Mouse (Mus musculus): ENCODE data around the gene Eef2k. TPM values are rescaled to one million over a fixed set of nuclear protein-coding genes. Genes with fewer than 3 reads are reported as not detected.

The Eef2k gene
- polyA plus RNA-seq, 1 experiment, result 9.3 TPM

- no peaks in the 10 kb centered on the region for H3K27me3 ChIP-seq (ENCODE audit: control insufficient read depth, insufficient read depth, low read length, poor library complexity, severe bottlenecking)
- no peaks in the 10 kb centered on the region for H3K36me3 ChIP-seq (ENCODE audit: control insufficient read depth, insufficient read depth, low read length, poor library complexity, severe bottlenecking)
Observed at GRCm38 (mm10) chr7:120881451-120881850, 38.8 kb downstream of the Eef2k start.

GRCm38 (mm10) chr7:120882674-120883073, 40.0 kb downstream of the Eef2k start:
- no peaks in the 10 kb centered on the region for H3K9me3 ChIP-seq (replicated peaks; ENCODE audit: control insufficient read depth, insufficient read depth, low read length, poor library complexity, severe bottlenecking)
- TF ChIP-seq EP300 (IDR thresholded peaks at IDR 0.05; ENCODE audit: insufficient read depth, low read depth, low read length), result no peak
- no peak for TF ChIP-seq POLR2A (IDR thresholded peaks at IDR 0.05; ENCODE audit: insufficient read depth, low read length)
- no peak for TF ChIP-seq CTCF (IDR thresholded peaks at IDR 0.05; ENCODE audit: low read depth, low read length)
- no peaks in the 10 kb centered on the region for H3K4me1 ChIP-seq (ENCODE audit: control insufficient read depth, insufficient read depth, low read length)
- H3K4me3 ChIP-seq (ENCODE audit: low read depth, low read length), result no peak overlapping the region
- no peak overlapping the region for H3K9ac ChIP-seq (ENCODE audit: low read depth, poor library complexity, severe bottlenecking)
- no peaks in the 10 kb centered on the region for H3K27me3 ChIP-seq (ENCODE audit: control insufficient read depth, insufficient read depth, low read length, poor library complexity, severe bottlenecking)
- H3K36me3 ChIP-seq (ENCODE audit: control insufficient read depth, insufficient read depth, low read length, poor library complexity, severe bottlenecking), result no peaks in the 10 kb centered on the region
- no peak overlapping the region for H3K27ac ChIP-seq (ENCODE audit: insufficient read depth, low read length)

More at GRCm38 (mm10) chr7:120881451-120881850, 38.8 kb downstream of the Eef2k start:
- Histone ChIP-seq H3K4me1 (ENCODE audit: control insufficient read depth, insufficient read depth, low read length) (no peaks in the 10 kb centered on the region), H3K4me3 (ENCODE audit: low read depth, low read length) (no peak overlapping the region), H3K9me3 (replicated peaks; ENCODE audit: control insufficient read depth, insufficient read depth, low read length, poor library complexity, severe bottlenecking) (no peaks in the 10 kb centered on the region), H3K9ac (ENCODE audit: low read depth, poor library complexity, severe bottlenecking) (no peak overlapping the region), H3K27ac (ENCODE audit: insufficient read depth, low read length) (no peak overlapping the region)
- TF ChIP-seq POLR2A (IDR thresholded peaks at IDR 0.05; ENCODE audit: insufficient read depth, low read length), result no peak
- no peak for TF ChIP-seq CTCF (IDR thresholded peaks at IDR 0.05; ENCODE audit: low read depth, low read length)
- TF ChIP-seq EP300 (IDR thresholded peaks at IDR 0.05; ENCODE audit: insufficient read depth, low read depth, low read length), result no peak

DNA sequence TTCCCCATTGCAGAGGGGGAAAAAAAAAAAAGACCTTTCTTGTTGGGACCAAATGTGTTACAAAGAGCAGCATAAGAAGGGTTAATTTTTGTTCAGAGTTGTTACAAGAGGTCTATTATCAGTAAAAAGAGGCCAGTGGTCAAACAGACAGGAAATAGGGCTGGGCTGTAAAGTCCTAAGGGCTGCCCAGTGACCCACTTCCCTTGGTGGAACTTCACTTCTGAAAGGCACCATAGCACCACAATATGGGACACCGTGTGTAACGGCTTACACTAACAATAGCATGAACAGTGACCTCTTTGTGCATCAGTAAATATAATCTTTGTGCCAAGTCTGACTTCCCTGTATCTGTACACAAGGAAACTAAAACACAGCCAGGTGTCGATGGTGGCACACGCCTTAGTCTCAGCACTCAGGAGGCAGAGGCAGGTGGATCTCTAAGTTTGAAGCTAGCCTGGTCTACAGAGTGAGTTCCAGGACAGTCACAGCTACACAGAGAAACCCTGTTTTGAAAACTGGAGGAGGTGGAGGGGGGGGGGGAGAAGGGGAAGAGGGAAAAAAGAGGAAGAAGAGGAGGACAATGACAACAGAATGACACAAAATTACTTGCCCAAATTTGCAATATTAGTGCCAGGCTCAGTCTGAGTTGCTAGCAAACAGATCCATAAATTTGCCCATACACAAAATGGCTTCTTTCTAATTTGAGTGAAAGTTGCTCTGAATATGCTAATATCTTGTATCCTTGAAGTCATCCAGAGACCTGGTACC, 41.1 kb downstream of the Eef2k start:
- TF ChIP-seq EP300 (IDR thresholded peaks at IDR 0.05; ENCODE audit: insufficient read depth, low read depth, low read length), result no peak
- no peaks in the 10 kb centered on the region for H3K36me3 ChIP-seq (ENCODE audit: control insufficient read depth, insufficient read depth, low read length, poor library complexity, severe bottlenecking)
- H3K4me1 ChIP-seq (ENCODE audit: control insufficient read depth, insufficient read depth, low read length), result no peaks in the 10 kb centered on the region

GRCm38 (mm10) chr7:120884746-120885145, 42.1 kb downstream of the Eef2k start:
- Histone ChIP-seq H3K4me3 (ENCODE audit: low read depth, low read length) (no peak overlapping the region), H3K9me3 (replicated peaks; ENCODE audit: control insufficient read depth, insufficient read depth, low read length, poor library complexity, severe bottlenecking) (no peaks in the 10 kb centered on the region), H3K36me3 (ENCODE audit: control insufficient read depth, insufficient read depth, low read length, poor library complexity, severe bottlenecking) (no peaks in the 10 kb centered on the region), H3K9ac (ENCODE audit: low read depth, poor library complexity, severe bottlenecking) (no peak overlapping the region), H3K27me3 (ENCODE audit: control insufficient read depth, insufficient read depth, low read length, poor library complexity, severe bottlenecking) (no peaks in the 10 kb centered on the region), H3K4me1 (ENCODE audit: control insufficient read depth, insufficient read depth, low read length) (no peaks in the 10 kb centered on the region), H3K27ac (ENCODE audit: insufficient read depth, low read length) (no peak overlapping the region)
- no peak for TF ChIP-seq EP300 (IDR thresholded peaks at IDR 0.05; ENCODE audit: insufficient read depth, low read depth, low read length)

More for the DNA sequence above, 41.1 kb downstream of the Eef2k start:
- no peaks in the 10 kb centered on the region for H3K9me3 ChIP-seq (replicated peaks; ENCODE audit: control insufficient read depth, insufficient read depth, low read length, poor library complexity, severe bottlenecking)
- no peak overlapping the region for H3K4me3 ChIP-seq (ENCODE audit: low read depth, low read length)
- no peak overlapping the region for H3K9ac ChIP-seq (ENCODE audit: low read depth, poor library complexity, severe bottlenecking)
- H3K27me3 ChIP-seq (ENCODE audit: control insufficient read depth, insufficient read depth, low read length, poor library complexity, severe bottlenecking), result no peaks in the 10 kb centered on the region
- no peak overlapping the region for H3K27ac ChIP-seq (ENCODE audit: insufficient read depth, low read length)

- TF ChIP-seq CTCF (IDR thresholded peaks at IDR 0.05; ENCODE audit: low read depth, low read length) (no peak), POLR2A (IDR thresholded peaks at IDR 0.05; ENCODE audit: insufficient read depth, low read length) (no peak), EP300 (IDR thresholded peaks at IDR 0.05; ENCODE audit: insufficient read depth, low read depth, low read length) (no peak)
- Histone ChIP-seq H3K27me3 (ENCODE audit: control insufficient read depth, insufficient read depth, low read length, poor library complexity, severe bottlenecking) (no peaks in the 10 kb centered on the region), H3K27ac (ENCODE audit: insufficient read depth, low read length) (no peak overlapping the region), H3K9me3 (replicated peaks; ENCODE audit: control insufficient read depth, insufficient read depth, low read length, poor library complexity, severe bottlenecking) (no peaks in the 10 kb centered on the region), H3K9ac (ENCODE audit: low read depth, poor library complexity, severe bottlenecking) (no peak overlapping the region), H3K4me3 (ENCODE audit: low read depth, low read length) (no peak overlapping the region), H3K4me1 (ENCODE audit: control insufficient read depth, insufficient read depth, low read length) (no peaks in the 10 kb centered on the region), H3K36me3 (ENCODE audit: control insufficient read depth, insufficient read depth, low read length, poor library complexity, severe bottlenecking) (no peaks in the 10 kb centered on the region)
Observed at GRCm38 (mm10) chr7:120893123-120893522, 50.5 kb downstream of the Eef2k start.

DNA sequence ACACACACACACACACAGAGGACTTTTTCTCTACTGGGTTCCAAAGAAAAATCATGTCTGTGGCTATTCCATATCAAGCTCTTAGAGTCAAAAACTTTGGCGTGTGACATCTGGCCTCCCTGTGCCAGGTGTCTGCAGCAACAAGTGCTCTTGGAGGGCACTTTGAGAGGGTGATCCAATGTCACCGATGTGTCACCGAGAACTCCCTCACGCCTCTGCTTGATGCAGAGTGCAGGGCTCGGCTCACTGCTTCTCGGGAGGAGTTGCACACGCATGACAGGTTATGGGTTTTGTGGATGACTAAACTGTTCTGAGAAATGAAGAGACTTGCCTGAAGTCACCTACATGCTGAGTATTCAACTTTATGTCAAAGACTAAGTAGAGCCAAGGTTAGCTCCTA, 54.4 kb downstream of the Eef2k start:
- H3K27ac ChIP-seq (ENCODE audit: insufficient read depth, low read length), result no peak overlapping the region
- no peaks in the 10 kb centered on the region for H3K36me3 ChIP-seq (ENCODE audit: control insufficient read depth, insufficient read depth, low read length, poor library complexity, severe bottlenecking)
- H3K4me1 ChIP-seq (ENCODE audit: control insufficient read depth, insufficient read depth, low read length), result peaks cover 6% of the 10 kb centered on the region
- no peak overlapping the region for H3K9ac ChIP-seq (ENCODE audit: low read depth, poor library complexity, severe bottlenecking)
- no peak overlapping the region for H3K4me3 ChIP-seq (ENCODE audit: low read depth, low read length)
- H3K27me3 ChIP-seq (ENCODE audit: control insufficient read depth, insufficient read depth, low read length, poor library complexity, severe bottlenecking), result no peaks in the 10 kb centered on the region
- no peaks in the 10 kb centered on the region for H3K9me3 ChIP-seq (replicated peaks; ENCODE audit: control insufficient read depth, insufficient read depth, low read length, poor library complexity, severe bottlenecking)
- TF ChIP-seq CTCF (IDR thresholded peaks at IDR 0.05; ENCODE audit: low read depth, low read length) (no peak), POLR2A (IDR thresholded peaks at IDR 0.05; ENCODE audit: insufficient read depth, low read length) (no peak), EP300 (IDR thresholded peaks at IDR 0.05; ENCODE audit: insufficient read depth, low read depth, low read length) (no peak)
